Mouse (Mus musculus): Measurements from ENCODE around the gene Pde6c. TPM values are rescaled to one million over a fixed set of nuclear protein-coding genes. Genes with fewer than 3 reads are reported as not detected.

Gene Pde6c
- total and polyA plus RNA-seq, 3 experiments = not detected

- Histone ChIP-seq H3K4me3 (replicated peaks in 1 of 3; ENCODE audit: low read depth in 2 of 3, low read length in 2 of 3, poor library complexity in 1 of 3) (no peak overlapping the region), H3K27me3 (replicated peaks) (no peaks in the 10 kb centered on the region), H3K36me3 (replicated peaks in 1 of 2; ENCODE audit: control insufficient read depth in 1 of 2, insufficient read depth in 1 of 2, low read length in 1 of 2) (peaks cover 5 to 50% of the 10 kb centered on the region in 2 experiments), H3K4me2 (ENCODE audit: insufficient read depth, low read depth, poor library complexity, severe bottlenecking) (no peak overlapping the region), H3K9me3 (replicated peaks; ENCODE audit: low read length) (no peaks in the 10 kb centered on the region), H3K4me1 (ENCODE audit: control insufficient read depth in 1 of 2, insufficient read depth in 2 of 2) (no peaks in the 10 kb centered on the region), H3K27ac (ENCODE audit: insufficient read depth, low read depth) (no peak overlapping the region), H3K79me2 (replicated peaks; ENCODE audit: control insufficient read depth, extremely low read depth, insufficient read depth, poor library complexity, severe bottlenecking) (no peaks in the 10 kb centered on the region), H3K9ac (ENCODE audit: insufficient read depth, low read depth) (no peak overlapping the region)
- in situ Hi-C loops (cut with MboI; ENCODE audit: low pct_ligation_motif_present, low pct_unique_long_range_greater_than_20kb, low sequenced_read_pairs) (no loop called here), dilution Hi-C loops (cut with MboI; ENCODE audit: extremely low pct_ligation_motif_present, extremely low pct_unique_long_range_greater_than_20kb, low sequenced_read_pairs) (no loop called here)
- no peak for TF ChIP-seq ELF1 (IDR thresholded peaks at IDR 0.05; ENCODE audit: low read depth, low read length)
- TF ChIP-seq RCOR1 (conservative IDR thresholded peaks at IDR 0.05; ENCODE audit: low read depth, low read length) = no peak
- no peak for TF ChIP-seq MAX (IDR thresholded peaks at IDR 0.05; ENCODE audit: low read length)
- TF ChIP-seq UBTF (IDR thresholded peaks at IDR 0.05; ENCODE audit: low read depth, low read length) = no peak
- TF ChIP-seq CTCF (conservative IDR thresholded peaks at IDR 0.05 in 1 of 2, IDR thresholded peaks at IDR 0.05 in 1 of 2; ENCODE audit: low read depth in 2 of 2, low read length in 2 of 2) = peak in 1 of 2 experiments; percentile 29; a peak in 2 of 4 replicates
- DNase-seq (ENCODE audit: extremely low read depth) = no peak
Observed at GRCm38 (mm10) chr19:38206669-38207068, 74.1 kb downstream of the Pde6c start.

- no peak for TF ChIP-seq JUN (IDR thresholded peaks at IDR 0.05; ENCODE audit: insufficient read depth, low read depth, low read length)
- TF ChIP-seq BHLHE40 (IDR thresholded peaks at IDR 0.05; ENCODE audit: low read depth, low read length) = no peak
- no peak for TF ChIP-seq MAFK (IDR thresholded peaks at IDR 0.05; ENCODE audit: insufficient replicate concordance, low read length)
- no peak for TF ChIP-seq POLR2AphosphoS2 (IDR thresholded peaks at IDR 0.05; ENCODE audit: low read depth, low read length)
- no peak for TF ChIP-seq CHD1 (IDR thresholded peaks at IDR 0.05; ENCODE audit: low read depth, low read length)
- TF ChIP-seq MAZ (IDR thresholded peaks at IDR 0.05; ENCODE audit: low read depth, low read length) = no peak
- no peak for TF ChIP-seq RCOR1 (conservative IDR thresholded peaks at IDR 0.05; ENCODE audit: low read depth, low read length)
- TF ChIP-seq E2F4 (IDR thresholded peaks at IDR 0.05; ENCODE audit: insufficient replicate concordance, low read depth, low read length) = no peak
- TF ChIP-seq ZNF384 (IDR thresholded peaks at IDR 0.05; ENCODE audit: low read depth, low read length) = no peak
- TF ChIP-seq ZMIZ1 (IDR thresholded peaks at IDR 0.05; ENCODE audit: low read depth, low read length) = no peak
- no peak for TF ChIP-seq POLR2A (IDR thresholded peaks at IDR 0.05; ENCODE audit: low read depth, low read length)
- no peak for TF ChIP-seq TBP (conservative IDR thresholded peaks at IDR 0.05; ENCODE audit: low read depth, low read length)
- TF ChIP-seq UBTF (IDR thresholded peaks at IDR 0.05; ENCODE audit: low read depth, low read length) = no peak
Observed at GRCm38 (mm10) chr19:38217696-38218095, 85.1 kb downstream of the Pde6c start.

More at GRCm38 (mm10) chr19:38217696-38218095, 85.1 kb downstream of the Pde6c start:
- Histone ChIP-seq H3K4me1 (ENCODE audit: control insufficient read depth in 1 of 2, insufficient read depth in 2 of 2) (peaks cover 0 to 15% of the 10 kb centered on the region in 2 experiments; a peak in 2 of 4 replicates), H3K9ac (ENCODE audit: insufficient read depth, low read depth) (no peak overlapping the region), H3K79me2 (replicated peaks; ENCODE audit: control insufficient read depth, extremely low read depth, insufficient read depth, poor library complexity, severe bottlenecking) (no peaks in the 10 kb centered on the region; the same call in 1 of the 2 replicates), H3K4me2 (ENCODE audit: insufficient read depth, low read depth, poor library complexity, severe bottlenecking) (no peak overlapping the region), H3K27ac (ENCODE audit: insufficient read depth, low read depth) (no peak overlapping the region), H3K27me3 (replicated peaks) (no peaks in the 10 kb centered on the region), H3K36me3 (replicated peaks in 1 of 2; ENCODE audit: control insufficient read depth in 1 of 2, insufficient read depth in 1 of 2, low read length in 1 of 2) (peaks cover 7 to 63% of the 10 kb centered on the region in 2 experiments), H3K9me3 (replicated peaks; ENCODE audit: low read length) (no peaks in the 10 kb centered on the region), H3K4me3 (replicated peaks in 1 of 3; ENCODE audit: low read depth in 2 of 3, low read length in 2 of 3, poor library complexity in 1 of 3) (no peak overlapping the region)
- no peak for DNase-seq (ENCODE audit: extremely low read depth)
- dilution Hi-C loops (cut with MboI; ENCODE audit: extremely low pct_ligation_motif_present, extremely low pct_unique_long_range_greater_than_20kb, low sequenced_read_pairs) = no loop called here
- in situ Hi-C loops (cut with MboI; ENCODE audit: low pct_ligation_motif_present, low pct_unique_long_range_greater_than_20kb, low sequenced_read_pairs) = no loop called here
